Mouse (Mus musculus) right cerebral cortex, adult 2 months (tissue): Measurements from ENCODE around the gene Sox8.

Experiments used
- DNase-seq, 2 experiments: peaks; one replicate each; pipeline ENCODE4 v3.0.0; 2021 to 2022; ENCODE audit warnings: low spot score in 2 of 2

Gene Sox8

GRCm38 (mm10) chr17:25570648-25571452 is at the start of gene Sox8:
Sox8 (minus strand) TSS chr17:25570686.
- DNase-seq: peak; percentile 90 to 93

DNA sequence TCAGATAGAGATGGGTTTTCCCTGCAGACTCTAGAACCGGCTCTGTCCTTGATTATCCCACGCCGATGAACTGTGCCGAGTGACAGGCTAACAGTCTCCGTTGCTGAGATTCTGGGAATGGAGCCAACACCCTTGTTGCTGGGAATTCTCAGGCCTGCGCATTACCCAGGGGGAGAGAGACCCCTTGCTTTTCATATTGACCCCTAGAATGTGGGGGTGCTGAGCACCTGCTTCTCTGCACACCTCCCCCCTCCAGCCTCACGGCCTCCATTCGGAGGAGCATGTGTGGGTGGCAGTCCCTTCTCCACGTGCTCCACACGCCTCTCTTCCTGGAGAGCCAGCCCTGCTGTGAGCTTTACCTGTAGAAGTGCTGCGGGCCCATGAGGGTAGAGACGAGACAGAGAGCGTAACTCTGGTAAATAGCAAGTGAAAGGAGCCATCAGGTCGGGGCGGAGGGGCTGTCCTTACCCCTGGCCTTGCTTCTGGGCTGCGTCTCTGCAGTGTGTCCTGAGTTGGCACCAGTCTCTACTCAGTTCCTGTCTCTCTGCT is 48.1 kb upstream of the Sox8 start:
- DNase-seq: peak; percentile 71 to 79

DNA sequence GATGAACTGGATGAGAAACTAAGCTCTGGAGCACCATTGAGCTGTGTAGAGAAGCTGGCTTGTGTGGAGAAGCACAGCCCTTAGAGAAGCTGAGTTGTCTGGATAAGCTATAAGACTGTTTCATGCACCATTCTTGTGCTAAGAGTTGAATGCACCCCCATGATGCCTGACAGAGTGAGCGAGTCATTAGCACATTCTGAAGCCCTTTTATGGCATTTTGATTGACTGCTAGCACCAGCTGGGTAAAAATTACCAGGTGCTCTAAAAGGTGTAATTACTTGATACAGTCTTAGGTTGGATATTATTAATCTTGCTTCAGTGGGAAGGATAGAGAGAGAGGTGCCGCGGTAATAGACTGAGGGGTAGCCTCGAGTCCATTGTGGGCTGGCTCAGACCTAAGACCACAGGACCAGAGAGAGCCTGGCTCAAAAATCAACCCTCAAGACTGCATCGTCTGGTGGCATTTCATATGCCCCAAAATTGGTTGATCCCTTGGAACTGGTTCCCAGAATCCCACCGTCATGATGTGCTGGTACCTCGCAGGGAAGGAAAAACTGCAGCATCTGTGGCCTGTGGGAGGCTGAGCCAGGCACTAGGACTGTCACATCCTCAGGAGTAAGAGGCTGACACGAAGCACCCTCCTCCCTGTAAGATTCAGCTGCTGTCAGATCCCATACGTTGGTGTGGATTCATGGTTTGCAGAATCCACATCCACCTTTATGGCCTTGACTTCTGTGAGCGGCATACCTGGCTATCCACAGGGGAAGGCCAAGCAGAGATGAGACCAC is 44.4 kb upstream of the Sox8 start:
- no peak for DNase-seq

- no peak for DNase-seq
Measured at GRCm38 (mm10) chr17:25613323-25613722, 42.8 kb upstream of the Sox8 start.

DNA sequence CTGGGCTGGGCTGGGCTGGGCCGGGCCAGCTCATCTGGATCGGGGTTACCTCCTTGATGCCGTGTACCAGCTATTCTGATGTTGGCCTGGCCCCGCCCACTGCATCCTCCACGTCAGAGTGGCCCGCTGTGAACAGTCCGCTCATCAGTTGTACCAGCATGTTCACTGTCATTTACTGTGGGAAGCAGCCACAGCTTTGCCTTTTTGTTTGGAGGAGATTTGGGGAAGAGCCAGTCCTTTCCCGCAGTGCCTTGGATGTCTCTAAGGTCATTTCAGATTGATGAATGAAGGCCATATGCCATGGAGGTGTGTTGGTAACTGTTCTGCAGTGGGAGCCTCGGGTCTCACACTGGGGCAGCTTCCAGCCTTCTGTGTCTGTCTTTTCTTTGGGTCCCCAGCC is 42.1 kb upstream of the Sox8 start:
- DNase-seq: no peak

DNA sequence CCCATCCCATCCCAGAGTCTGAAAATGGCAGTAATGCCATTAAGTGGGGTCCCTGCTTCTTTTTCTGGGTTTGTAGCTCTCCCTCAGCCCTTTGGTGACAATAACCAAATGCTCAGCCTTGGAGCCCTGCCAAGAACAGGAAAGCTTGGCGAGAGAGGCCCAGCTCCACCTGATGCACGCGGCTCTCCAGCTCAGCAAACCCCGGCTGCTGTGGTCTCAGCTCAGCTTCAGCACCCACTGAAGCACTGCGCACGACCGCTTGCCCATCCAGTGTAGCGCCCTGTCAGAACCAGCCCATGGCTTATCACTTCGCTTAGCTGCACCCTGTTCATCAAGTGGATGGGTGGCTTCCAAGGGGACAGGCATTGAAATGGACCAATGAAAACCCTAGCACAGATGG is 39.7 kb upstream of the Sox8 start:
- no peak for DNase-seq

- no peak for DNase-seq
Measured at GRCm38 (mm10) chr17:25609506-25609828, 39.0 kb upstream of the Sox8 start.

DNA sequence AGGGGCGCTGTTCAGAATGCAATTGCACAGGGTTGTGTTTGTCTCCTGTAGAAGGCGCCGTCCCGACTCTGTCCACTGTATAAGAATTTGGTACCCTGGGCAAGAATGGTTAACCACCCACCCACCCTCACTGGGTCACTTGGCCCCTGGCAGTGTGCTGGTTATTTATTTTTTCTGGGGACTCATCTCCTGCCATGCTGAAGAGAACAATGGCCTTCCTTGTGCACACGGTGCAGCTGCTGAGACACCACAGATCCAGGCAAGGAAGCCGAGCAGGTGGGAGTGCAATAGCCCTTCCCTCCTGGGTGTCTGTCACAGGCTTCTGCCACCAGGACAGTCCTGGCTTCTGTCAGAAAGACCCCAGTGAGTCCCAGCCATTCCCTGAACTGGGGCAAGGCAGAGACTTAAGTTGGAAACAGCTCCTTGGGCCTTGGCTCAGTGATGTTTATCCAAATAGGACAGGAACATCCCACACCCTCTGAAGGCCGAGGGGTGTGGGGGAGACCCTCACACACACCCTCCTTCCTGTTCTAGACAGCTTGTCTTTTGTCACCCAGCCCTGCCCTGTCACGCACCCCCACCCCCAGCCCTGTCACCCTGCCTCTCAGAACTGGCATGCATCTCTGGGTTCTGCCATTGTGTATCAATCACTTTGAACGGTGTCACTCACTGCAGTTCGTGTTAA is 38.5 kb upstream of the Sox8 start:
- DNase-seq: no peak

DNA sequence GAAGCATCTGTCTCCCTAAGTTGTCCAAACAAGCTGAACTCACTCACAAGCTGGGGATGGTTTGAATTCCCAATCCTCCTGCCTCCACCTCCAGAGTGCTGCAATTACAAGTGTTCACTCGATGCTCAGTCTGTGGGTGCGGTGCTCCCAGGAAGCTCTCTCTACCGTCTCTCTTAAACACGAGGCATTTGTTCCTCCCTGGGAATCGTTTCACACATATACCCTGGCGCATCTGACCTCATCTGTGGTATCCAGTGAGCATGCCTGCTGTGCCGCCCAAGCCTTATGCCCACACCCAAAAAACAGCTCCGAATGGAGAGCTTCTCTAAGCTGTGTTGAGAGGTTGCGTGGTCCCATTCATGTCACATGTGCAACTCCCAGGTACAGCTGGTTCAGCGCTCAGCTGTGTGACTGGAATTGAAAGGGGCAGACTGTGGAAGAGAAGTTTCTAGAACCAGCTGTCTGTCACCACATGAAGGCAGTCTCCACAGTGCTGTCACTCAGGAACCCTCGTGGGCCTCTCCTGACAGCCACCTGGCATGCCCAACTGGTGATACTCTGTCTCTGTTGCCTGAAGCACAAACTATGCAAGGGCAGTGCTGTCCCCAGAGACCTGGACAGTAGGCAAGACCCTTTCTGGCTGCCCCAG is 37.8 kb upstream of the Sox8 start:
- DNase-seq: peak in 1 of 2 experiments; percentile 44

GRCm38 (mm10) chr17:25604234-25604633 is 33.7 kb upstream of the Sox8 start:
- no peak for DNase-seq

GRCm38 (mm10) chr17:25602366-25602765 is 31.9 kb upstream of the Sox8 start:
- DNase-seq: peak in 1 of 2 experiments; percentile 32

GRCm38 (mm10) chr17:25597537-25597936 is 27.1 kb upstream of the Sox8 start:
- DNase-seq: no peak

- no peak for DNase-seq
Measured at GRCm38 (mm10) chr17:25595495-25595894, 25.0 kb upstream of the Sox8 start.

GRCm38 (mm10) chr17:25593411-25594261 is 23.1 kb upstream of the Sox8 start:
- DNase-seq: no peak

DNA sequence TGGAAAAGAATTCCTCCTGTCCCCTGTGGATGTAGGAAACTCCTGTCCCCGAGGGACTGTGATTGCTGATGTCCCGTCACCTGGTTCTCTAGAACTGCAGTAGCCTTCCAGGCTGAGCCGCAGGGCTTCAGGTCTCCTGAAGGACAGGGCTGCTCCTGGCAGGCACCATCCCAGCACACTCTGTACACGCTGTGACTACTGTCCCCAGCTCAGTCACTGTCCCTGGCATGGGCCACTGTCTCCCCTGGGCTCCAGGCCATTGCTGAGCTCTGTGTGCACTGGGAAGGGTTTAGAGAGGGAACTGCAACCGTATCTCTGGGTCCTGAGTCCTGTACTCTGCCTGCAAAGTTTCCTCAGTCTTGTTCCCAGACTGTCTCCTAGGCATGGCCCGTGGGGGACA is 21.9 kb upstream of the Sox8 start:
- DNase-seq: no peak

DNA sequence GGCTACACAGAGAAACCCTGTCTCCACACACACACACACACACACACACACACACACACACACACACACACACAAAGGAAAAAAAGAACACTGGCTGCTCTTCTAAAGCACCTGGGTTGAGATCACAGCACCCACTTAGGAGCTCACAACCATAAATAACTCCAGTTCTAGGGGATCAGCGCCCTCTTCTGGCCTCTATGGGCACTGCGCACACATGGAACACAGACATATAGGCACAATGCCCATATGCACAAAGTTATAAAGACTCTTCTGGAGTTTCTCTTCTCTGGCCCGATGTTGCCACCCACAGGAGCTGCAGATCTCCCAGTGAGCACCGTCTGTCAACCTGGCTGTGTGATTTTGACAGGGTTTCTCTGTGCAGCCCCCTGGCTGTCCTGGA is 20.5 kb upstream of the Sox8 start:
- no peak for DNase-seq

DNA sequence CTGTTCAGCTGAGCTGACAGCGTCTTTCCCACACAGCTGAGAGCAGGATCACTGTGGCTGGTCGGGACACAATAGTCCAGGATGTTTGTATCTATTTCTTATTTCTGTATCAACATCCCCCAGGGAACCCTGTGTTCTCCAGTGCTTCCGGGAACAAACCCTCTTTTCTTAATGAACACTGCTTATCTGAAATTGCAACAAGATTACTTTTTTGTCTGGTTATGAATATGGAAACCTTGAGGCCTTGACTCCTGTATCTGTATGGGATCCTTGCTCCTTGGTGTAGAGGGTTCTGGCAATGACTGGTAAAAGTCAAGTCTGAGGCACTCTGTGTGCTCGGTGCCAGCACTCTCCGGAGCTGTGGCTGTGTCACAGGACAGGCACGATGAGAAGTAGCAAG is 19.6 kb upstream of the Sox8 start:
- DNase-seq: no peak

- no peak for DNase-seq
Measured at GRCm38 (mm10) chr17:25584646-25585045, 14.2 kb upstream of the Sox8 start.

DNA sequence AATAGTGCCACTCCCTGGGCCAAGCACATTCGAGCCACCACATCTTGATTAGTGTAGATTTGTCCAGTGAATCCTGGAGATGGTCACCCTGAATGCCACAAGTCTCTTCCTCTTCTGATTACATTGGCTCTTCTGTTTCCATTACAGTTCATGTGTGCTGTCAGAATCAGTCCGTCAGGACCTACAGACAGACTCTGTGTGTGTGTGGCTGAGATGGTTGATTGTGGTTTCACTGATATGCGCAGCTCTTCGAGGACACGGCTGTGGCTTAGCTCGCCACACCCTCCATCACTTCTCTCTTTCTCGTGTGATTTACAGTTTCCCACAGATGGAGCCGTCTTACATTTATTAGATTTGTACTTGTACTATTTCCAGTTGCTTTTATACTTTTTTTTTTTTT is 13.4 kb upstream of the Sox8 start:
- no peak for DNase-seq

DNA sequence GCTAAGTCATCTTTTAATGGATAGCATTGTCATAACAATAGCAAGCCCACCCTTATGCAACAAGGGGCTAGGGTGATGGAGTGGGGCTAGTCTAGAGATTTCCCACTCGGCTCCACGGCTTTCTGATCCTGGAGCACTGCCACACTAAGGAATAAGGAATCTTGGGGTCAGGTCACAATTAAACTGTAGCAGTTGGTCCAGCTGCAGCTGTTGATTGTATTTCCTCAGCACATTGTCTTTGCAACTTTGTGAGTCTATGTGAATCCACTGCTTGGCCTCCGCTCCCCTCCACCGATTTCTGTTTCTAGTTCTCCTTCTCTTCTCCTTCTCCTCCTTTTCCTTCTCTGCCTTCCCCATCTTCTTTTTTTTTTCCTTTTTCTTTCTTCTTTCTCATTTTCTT is 12.6 kb upstream of the Sox8 start:
- no peak for DNase-seq

DNA sequence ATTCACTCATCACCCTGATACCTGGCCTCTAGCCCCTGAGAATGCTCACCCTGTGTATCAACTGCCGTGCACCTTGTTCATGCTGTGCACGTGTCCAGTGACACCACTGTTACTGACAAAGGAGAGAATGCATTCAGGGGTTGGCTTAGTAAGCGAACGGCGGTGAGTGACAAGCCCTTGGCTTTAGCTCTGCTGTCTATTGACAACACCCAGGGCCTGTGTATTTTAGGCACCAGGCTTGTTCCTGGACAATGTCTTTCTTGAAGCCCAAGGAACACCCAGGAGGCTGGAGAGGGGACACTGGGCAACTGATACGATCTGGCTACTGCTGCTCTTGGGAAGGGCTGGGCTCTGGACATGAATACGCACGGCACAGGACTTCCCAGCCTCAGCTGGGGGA is 11.6 kb upstream of the Sox8 start:
- no peak for DNase-seq
